Mouse (Mus musculus) gastrocnemius, postnatal 10 days (tissue): ENCODE measurements around the gene Dnmbp. TPM values are rescaled to one million over a fixed set of nuclear protein-coding genes. Genes with fewer than 3 reads are reported as not detected.
A peak's percentile ranks its signal among the peaks of the same experiment; 100 is the strongest.
"Not testable (repeated sequence)": the region's sequence is repeated elsewhere in the genome, so short reads cannot be mapped to it uniquely, and the experiment has no call there.

Experiments
- DNase-seq: peaks from one replicate; pipeline ENCODE4 v3.0.0; 2021; ENCODE audit warnings: mixed read lengths
- long read RNA-seq, 2 experiments: library from polyadenylated mRNA; stranded (forward); transcript quantifications; one replicate each; pipeline ENCODE4 v2.0.0; 2021
- total RNA-seq, 2 experiments: library from RNA; stranded (reverse); gene quantifications; 2 replicates each; pipeline ENCODE4 v1.2.3; 2021

Dnmbp gene
- 10 to 100 TPM; 12.8 to 16.3 TPM for total RNA-seq
- long read RNA-seq, experiment 1, partial matches to known transcripts = 4 of 7 reads
- long read RNA-seq, experiment 1, other reads (novel, unspliced or antisense) = 3 of 7 reads
- long read RNA-seq, experiment 2, partial matches to known transcripts = 0 of 3 reads
- long read RNA-seq, experiment 2, other reads (novel, unspliced or antisense) = 3 of 3 reads

DNA sequence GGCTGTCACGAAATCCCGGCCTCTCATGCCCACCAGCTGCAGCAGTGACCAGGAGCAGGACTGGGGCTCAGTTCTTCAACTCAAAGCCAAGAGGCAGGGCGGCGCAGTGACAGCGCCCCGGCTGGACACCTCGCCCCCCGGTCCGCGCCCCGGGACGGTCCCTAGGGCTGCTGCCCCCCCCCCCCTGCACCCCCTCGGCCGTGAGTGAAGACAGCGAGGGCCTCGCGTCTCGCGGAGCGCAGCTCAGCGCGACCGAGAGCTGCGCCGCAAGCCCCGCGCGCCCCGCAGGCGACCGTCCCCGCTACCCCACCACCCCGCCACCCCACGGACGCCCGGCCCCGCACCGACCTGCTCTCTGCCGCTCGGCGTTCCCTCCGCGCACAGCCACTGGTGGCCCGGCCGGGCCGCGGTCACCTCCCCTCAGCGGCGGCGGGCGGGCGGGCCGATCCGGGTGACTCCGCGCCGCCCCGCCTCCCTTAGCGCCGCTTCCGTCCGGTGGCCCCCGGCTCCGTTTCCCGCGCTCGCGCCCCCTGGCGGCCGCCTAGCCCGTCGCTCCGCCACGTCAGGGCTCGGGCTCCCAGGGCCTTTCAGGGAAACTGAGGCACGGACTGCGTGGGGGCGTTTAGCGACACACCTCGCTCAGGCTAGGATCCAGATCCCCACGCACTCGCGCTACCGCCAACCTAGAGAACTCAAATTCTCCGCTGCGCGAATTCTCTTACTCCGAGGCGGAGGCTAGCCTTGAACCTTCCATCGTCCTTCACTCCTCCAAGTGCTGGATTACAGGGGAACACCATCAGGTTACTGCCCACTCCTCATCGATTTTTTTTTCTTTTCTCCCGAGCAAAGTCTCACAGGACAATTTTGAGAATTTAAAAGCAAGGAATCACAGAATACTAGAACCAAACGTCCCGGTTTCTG lies at the start of gene Dnmbp:
Gene Dnmbp (minus strand): TSS at position 423 of the 921 bp plus-strand sequence.
- peak; percentile 96 for DNase-seq

DNA sequence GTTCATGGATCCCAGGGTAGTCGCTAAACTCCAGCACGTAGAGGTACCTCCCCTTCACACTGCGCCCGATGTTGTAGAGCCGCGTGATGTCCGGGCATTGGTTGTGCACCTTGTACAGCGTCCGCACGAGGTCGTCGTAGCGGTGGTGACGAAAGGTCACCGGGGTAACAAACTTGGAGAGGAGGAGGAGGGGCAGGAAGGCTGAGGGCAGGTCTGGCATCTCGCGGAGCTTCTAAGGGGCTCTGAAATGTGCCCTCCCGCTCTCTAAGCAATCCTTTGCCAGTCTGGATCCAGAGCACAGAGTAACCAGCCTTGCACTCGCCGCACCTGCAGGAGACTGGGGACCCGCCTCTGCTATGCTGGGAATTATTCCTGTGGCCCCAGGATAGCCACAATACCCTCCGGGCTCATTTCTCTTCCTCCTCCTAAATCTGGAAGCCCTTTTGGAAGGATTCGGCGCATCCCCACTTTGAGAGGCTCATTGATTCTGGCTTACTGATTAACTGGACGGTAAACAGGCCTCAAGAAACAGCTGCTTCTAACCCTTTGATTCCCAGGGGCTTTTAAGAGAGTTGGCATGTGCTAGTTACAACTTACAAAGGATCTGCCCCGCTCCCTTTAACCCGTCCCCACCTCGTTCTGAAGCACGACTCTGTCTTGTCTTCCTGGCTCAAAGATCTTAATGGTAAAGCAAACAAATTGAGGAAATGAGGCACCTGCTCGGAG lies 46.2 kb upstream of the Dnmbp start, which contains the start of gene Cpn1:
Gene Cpn1 (minus strand): TSS at position 488 of the 726 bp plus-strand sequence.
- no peak for DNase-seq

DNA sequence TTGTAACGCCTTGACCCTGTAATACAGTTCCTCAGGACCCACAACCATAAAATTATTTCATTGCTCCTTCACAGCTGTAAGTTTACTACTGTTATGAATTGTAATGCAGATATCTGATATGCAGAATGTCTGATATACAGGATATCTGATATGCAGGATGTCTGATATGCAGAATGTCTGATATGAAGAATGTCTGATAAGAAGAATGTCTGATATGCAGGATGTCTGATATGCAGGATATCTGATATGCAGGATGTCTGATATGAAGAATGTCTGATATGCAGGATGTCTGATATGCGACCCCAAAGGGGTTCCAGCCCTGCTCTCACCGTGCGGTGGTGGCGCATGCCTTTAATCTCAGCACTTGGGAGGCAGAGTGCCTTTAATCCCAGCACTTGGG lies 42.0 kb upstream of the Dnmbp start:
- no peak for DNase-seq

DNA sequence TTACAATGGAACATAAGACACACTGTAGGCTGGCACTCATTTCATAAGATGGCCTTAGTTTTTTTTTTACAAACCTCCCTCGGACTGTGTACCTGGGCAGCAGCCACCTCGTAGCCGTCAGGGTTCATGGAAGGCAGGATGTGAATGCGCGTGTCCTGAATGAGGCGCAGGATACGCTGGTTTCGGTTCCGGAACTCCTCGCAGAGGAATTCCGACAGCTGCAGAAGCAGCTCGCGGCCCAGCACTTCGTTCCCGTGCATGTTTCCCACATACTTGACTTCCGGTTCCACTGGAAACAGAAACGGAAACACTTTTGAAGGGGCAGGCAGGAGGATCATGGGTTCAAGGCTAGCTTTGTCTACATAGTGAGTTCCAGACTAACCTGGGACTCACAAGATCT lies 40.7 kb upstream of the Dnmbp start:
- no peak for DNase-seq

DNA sequence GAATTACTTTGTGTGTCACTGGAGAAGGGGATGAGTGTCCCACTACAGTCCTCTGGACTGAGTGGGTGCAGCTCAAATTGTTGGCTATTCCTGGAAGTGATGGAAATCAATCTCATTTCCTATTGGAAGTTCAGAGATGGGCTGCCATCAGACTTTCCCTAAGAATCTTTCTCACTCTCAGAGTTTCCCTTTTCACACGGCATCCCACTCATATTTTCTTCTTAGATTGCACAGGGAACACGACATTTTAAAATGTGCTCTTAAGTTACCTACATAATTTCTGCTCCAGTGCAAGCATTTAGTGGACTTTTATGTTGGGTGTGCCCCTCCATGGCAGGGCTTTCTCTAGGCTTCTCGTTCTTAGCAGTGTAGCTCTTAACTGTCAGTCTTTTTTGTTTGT lies 37.8 kb upstream of the Dnmbp start:
- no peak for DNase-seq

DNA sequence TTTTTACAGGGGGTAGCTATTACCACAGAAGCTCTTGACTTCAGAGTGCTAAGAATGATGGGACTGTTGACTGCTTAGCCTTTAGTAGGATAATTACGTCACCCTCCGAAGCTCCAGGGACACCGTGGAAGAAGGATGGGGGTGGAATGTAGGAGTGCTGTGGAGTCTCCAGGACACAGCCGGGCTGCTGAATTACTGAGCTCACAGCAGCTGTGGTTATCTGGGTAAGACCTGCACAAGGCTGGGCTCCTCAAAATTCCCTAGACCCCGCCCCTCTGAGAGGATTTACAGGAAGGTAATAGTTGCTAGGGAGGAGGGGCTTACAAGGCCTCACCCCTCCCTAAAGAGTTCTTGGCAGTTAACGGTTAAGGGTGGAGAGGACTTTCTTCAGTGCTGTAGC lies 36.7 kb upstream of the Dnmbp start:
- DNase-seq = no peak

DNA sequence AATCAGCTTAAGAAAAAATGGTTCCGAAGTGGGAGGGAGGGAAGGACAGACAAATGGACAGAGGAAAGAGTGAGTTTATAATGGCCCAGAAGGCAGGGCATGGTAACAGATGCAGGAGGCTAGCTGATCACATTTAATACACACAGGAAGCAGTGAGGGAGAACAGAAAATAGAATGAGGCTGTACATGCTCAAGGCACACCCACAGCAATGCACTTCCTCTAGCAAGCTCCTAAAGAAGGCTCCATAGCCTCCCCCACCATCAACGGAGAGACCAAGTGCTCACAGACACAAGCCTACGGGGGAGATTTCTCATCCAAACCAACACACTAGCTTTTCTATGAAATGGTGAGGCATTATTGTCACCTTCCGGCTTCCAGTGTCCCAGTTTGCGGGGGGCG lies 34.2 kb upstream of the Dnmbp start:
- no peak for DNase-seq

DNA sequence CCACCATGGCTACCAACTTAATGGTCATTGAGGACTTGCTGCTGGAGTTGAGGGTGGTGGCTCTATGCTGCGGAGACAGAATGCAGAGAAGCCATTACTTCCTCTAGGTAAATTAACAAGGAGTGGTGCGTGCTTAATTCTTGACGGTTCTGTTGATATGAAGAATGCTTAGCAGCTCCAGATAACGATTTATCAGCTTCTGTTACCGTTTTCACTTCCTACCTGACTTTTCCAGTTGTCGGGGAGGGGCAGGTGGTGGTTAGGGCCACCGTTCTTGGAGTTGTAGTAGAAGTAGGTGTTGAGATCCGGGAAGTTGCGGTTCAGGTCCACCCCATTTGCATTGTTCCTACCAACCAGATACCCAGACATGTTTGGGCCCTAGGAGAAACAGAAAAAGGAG lies 33.7 kb upstream of the Dnmbp start:
- DNase-seq = no peak

DNA sequence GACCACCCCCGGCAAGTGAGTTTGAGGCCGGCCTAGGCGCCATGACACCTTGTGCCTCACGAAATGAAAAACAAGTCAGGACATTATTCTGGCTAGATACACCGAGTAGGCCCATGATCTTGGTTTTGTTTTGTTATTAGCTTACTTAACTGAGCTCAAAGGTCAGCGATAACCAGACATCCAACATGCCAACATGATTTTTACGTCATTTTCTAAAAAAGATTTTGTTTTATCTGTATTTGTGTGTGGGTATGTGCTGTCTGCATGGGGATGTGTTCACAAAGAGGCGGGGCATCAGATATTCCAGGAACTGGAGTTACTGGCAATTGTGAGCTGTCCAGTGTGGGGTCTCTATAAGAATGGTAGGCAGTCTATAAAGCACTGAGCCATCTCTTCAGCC lies 32.1 kb upstream of the Dnmbp start:
- no peak for DNase-seq

DNA sequence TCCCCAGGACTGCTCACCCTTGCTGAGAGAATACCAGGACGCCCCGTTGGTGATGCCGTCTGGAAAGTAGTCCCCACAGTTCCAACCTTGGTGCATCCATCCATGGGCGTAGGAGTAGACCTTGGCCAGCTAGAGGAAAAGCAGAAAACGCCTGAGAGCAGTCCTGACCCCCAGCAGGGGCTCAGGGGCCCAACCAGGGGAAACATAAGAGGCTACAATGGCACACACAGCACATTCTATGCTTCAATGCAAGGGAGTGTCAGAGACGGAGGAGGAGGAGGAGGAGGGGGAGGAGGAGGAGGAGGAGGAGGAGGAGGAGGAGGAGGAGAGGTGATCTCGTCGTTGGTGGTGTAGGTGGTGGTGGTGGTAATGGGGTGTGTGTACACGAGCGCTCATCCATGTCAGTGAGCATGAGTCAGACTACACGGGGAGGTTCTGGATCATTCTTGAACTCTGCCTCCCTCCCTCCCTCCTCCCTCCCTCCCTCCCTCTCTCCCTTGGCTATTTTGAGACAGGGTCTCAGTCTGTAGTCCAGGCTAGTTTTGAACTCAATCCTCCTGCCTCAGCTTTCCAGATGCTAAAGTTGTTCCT lies 28.5 kb upstream of the Dnmbp start:
- DNase-seq = no peak

DNA sequence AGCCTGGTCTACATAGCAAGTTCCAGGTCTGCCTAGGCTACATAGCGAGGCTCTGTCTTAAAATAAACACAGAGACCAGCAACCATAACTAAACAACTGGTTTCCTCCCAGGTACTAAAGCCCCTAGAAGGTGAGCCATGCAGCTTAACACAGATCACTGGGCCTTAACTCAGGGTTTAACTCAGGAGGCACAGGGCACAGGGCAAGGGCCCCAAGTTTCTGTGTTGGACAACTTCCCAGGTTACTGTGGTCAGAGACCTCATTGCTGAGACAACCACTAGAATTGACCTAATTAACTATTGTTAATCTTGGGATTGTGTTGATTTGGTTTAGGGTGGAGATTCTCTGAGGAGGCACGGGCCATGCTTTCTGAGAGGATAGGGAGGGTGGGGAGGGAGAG lies 26.5 kb upstream of the Dnmbp start:
- no peak for DNase-seq

DNA sequence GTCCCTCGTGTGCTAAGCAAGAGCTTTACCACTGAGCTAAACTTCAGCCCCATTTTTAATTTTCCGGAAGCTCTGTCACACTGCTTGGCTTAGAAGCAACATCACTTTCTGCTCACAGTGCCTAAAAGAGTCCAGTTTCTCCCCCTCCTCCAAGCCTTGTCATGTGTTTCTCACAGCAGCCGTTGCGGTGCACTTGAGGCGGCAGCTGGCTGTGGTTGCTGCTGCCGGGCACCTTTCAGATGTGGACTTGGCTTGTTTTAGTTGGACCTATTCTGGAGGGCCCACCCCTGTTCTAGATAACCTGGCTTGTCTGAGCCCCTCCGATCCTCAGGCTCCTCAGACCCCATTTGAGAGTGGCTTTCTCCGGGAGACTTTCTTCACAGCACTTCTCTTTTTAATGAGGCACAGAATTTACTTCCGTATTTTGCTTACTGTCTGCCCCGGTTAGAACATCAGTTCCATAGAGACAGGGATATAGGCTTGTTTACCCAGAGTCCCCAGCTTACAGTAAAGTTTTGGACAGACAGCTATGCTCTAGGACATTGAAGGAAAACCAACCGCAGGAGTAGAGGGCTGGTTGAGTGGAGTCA lies 25.6 kb upstream of the Dnmbp start:
- DNase-seq = no peak

DNA sequence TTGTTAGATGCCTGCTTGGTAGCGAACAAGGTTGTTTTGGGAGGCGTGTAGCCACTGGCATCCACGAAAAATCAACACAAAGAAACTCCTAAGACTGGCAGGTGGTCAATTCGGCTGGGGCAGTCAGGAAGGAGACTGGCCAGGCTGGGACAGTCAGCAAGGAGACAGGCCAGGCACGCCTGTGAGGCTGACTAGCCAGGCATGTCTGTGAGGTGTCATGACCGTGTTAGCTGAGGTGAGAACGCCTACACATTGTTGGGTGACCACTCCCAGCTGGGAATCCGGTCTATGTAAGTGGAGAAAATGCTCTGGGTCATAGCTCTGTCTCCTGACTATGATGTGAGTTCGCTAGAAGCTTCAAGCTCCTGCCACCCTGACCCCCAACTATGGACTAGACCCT lies 22.8 kb upstream of the Dnmbp start:
- DNase-seq = no peak

DNA sequence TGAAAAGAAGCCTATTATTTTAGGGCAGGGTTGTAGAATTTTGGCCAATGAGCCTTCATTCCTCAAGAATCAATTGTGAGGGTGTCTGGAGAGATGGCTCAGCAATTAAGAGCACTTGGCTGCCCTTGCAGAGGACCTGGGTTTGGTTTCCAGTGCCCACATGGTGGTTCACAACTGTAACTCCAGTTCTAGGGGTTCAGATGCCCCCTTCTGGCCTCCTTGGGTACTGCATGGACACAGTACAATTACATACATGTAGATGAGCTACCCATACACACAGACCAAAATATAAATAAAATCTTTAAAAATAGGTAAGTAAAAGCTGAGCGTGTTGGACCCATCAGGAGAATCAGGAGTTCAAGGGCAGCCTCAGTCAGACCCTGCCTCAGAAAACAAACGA lies 21.2 kb upstream of the Dnmbp start:
- no peak for DNase-seq

DNA sequence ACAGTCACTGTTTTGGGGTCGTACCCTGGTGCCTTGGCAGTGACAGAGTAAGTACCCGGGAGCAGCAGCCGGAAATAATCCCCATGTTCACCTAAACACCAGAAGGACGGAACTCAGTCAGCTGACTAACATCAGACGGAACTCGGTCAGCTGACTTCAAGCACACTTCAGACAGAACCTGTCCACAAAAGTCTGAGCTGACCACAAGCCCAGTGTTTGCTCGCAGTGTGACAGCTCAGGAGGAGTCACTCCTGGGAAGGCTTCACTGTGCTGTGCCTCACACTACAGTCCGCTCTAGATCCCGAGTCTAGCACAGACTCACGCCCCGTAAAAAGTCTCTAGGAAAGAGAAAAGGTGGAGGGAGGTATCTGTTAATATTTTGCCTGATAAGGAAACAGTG lies 20.0 kb upstream of the Dnmbp start:
- DNase-seq = no peak

DNA sequence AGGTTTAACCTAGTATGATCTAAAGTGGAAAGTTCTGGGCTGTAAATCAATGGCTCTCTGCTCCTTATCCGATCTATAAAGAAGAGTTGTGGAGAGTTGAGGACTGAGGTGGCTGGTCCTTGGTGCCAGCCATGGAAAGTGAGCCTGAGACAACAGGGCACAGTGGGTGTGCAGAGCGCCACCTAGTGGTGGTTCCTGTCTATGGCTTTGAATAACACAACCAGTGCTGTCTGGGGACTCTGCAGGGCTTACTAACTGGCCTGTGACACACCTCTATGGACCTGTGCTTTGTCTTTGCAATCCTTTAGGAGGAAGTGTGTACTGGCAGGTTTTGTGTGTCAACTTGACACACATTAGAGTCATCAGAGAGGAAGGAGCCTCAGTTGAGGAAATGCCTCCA lies 19.2 kb upstream of the Dnmbp start:
- DNase-seq = peak; percentile 77

DNA sequence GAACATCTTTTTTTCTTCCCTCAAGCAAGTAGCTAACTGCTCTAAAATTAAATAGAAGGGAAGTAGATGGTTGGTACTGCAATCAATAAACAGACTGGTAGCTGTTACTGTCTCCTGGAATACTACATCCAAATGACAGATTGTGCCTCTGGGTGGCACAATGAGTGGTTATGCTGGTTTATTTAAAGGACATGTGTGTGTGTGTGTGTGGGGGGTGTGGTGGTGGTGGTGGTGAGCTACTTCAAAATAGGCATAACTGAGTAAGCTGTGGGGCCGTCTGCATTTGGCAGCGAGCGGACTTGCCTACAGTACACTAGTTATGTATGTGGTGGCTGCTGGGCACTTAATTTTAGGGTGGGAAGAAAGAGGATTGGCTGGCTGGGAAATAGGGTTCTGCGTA lies 17.9 kb upstream of the Dnmbp start:
- no peak for DNase-seq

DNA sequence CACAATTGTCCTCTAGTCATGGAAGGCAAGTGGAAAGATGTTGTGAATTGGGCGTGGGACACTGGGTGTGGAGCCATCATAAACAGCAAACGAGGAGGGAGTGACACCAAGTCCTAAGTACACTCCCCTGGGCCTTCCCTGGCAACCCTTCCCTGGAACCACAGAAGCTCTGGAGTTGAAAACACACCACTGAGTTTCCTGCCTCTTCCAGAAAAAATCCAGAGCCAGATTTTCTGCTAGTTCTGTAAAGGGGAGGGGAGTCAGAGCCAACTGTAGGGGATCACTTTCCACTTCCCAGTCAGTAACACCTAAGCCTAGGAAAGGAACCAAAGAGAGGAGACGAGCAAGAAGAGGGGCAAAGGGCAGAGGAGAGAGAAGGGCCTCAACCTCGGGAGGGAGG lies 17.4 kb upstream of the Dnmbp start:
- DNase-seq = no peak

DNA sequence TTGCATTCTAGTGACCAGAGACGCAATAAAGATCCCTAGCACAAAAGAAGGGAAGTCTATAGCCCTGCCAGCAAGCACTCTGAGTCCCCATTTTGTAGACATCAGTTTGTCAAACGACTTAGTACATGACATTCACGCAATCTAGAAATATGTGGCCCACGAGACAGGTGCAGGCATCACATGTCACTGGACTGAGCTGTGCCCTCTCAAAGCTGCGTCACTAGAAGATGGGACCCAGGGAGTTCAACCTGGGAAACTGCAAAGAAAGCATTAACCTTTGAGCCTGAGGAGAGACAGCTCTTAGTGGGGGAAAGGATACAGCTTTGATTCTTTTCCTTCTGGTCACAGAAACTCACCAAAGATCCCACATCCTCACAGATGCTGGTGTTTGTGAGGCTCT lies 15.3 kb upstream of the Dnmbp start:
- no peak for DNase-seq

DNA sequence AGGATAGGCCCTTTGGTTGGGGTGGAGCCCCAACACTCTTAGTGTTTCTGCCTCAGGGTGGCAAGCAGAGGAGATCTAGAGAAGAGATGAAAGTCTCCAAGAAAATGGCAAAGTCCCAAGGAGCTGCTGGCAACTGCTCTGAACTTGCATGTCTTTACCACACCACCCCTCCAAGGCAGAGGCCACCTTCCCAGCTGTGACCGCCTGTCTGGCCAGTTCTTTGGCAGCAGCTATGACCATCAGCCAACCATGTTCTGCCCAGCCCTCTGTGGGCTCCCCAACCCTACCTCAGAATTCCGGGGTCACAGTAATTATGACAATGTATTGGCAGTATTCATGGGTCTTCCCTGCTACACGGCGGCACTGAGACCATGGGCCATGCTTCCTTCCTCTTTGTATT lies 14.9 kb upstream of the Dnmbp start:
- DNase-seq = no peak

DNA sequence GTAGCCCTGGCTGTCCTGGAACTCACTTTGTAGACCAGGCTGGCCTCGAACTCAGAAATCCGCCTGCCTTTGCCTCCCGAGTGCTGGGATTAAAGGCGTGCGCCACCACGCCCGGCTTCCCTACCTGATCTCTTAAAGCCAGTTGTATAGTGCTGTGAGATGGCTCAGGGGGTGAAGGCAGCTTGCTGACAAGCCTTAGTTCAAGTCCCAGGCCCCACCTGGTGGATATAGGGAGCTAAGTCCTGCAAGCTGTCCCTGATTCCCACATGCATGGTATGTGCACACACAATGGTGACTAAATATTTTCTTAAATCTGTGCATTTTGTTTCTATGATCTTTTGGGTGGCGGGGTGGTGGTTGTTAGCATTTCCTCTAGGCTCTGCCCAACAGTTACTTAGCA lies 12.9 kb upstream of the Dnmbp start:
- not testable (repeated sequence) for DNase-seq

DNA sequence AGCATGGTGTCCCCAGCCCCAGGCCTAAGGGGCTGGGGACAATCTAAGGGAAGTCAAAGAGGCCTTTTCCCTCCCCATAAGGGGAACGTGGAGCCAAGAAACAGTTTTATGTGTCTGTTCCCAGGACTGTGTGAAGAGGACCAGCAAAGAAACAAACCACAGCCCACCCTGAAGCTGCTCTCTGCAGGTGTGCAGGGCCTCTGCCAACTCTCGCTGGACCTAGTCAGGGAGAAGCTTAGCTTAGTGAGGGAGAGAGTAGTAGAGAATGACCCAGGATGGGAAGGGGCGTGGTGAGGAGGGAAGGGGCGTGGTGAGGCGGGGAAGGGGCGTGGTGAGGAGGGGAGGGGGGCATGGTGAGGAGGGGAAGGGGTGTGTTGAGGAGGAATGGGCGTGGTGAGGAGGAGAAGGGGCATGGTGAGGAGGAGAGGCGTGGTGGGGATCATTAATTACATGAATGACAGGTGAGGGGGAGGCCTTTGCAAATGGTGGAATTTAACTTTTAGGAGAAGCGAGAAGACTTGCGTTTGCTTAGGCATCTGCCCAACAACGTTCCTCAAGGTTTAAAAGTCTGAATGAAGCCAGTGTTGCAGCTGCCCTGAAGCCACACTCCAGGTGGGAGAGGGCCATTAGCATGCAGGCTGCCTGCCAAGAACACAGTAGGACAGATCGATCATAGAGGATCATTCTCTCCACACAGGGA lies 9.3 kb upstream of the Dnmbp start:
- no peak for DNase-seq
